ENCODE assay signal across 26 mouse cellular contexts in the genomic region with DNA sequence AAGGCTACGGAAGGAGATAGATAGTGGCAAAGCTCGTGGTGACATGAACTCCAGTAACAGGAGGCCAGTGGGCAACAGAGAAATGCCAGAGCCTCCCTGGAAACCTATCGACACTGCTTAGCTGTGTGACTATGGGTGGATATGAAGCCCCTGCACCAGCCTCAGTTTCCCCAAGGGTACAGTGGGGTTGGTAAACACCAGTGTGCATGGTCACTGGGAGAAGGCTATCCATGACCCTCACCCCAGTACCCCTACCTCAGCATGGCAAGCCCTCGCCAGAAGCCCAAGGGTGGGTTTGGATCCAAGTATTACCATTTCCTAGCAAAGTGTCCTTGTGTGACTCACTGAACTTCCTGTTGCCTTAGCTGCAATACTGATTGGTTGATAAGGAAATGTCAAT. TPM values are rescaled to one million over a fixed set of nuclear protein-coding genes. Genes with fewer than 3 reads are reported as not detected.
A peak's percentile ranks its signal among the peaks of the same experiment; 100 is the strongest.
DNase-seq lines count a peak whose midpoint lies in the region; ATAC-seq and TF ChIP-seq lines count a peak whose summit lies in the region.
"Had no signal": no experiment of that assay in that cellular context is flagged by ENCODE, and none has a peak within 500 bp of the region (broad histone marks: within the 10 kb centered on the region; RNA-seq: fewer than 3 reads in every experiment).

No protein-coding gene starts in this region.

- no peak overlapping the region for H3K9ac ChIP-seq in heart, adult 2 months (ENCODE audit: low read depth, low read length)
- no peak overlapping the region for H3K9ac ChIP-seq in neural tube, embryonic 15.5 days (replicated peaks)
- H3K9ac ChIP-seq: embryonic facial prominence, embryonic 13.5 days; forebrain, embryonic 12.5 days; heart, embryonic 12.5 days; heart, embryonic 15.5 days; hindbrain, embryonic 14.5 days had no signal

- no peaks in the 10 kb centered on the region for H3K79me2 ChIP-seq in heart, adult 2 months (replicated peaks; ENCODE audit: control insufficient read depth, insufficient read depth, low read length)

- ATAC-seq in megakaryocyte, adult 5-6 weeks (ENCODE audit: poor library complexity, severe bottlenecking) = no peak
- no peak for ATAC-seq in neural tube, embryonic 15.5 days (ENCODE audit: low FRiP score)
- ATAC-seq: activated CD4-positive, CD25-positive, alpha-beta regulatory T cell, adult 4 months; forebrain, embryonic 16.5 days; hindbrain, postnatal 0 days; inflammation-experienced regulatory T-cells, adult 6 months; intestine, embryonic 16.5 days had no signal

- no peak for DNase-seq in heart, adult 2 months
- DNase-seq in heart, adult 18-20 months = no peak
- DNase-seq in embryonic facial prominence, embryonic 10.5 days (ENCODE audit: low spot score) = no peak
- DNase-seq in layer of hippocampus, adult 8-10 months (ENCODE audit: low spot score in 2 of 2) = no peak
- DNase-seq: adrenal gland, adult 8-10 months; adrenal gland, postnatal 25 days; cerebellum, adult 18-20 months; cerebellum, adult 9-10 months; cerebellum, postnatal 14 days; gastrocnemius, postnatal 25 days; heart, postnatal 10 days; heart, postnatal 4 days had no signal

- no peak for TF ChIP-seq EP300 in heart, adult 2 months (IDR thresholded peaks at IDR 0.05; ENCODE audit: insufficient read depth, low read depth, low read length)

- TF ChIP-seq CTCF in heart, adult 2 months (IDR thresholded peaks at IDR 0.05) = no peak

- WGBS in heart, adult 2 months = 74% methylated on average over 4 of the region's 4 CpGs
- WGBS in embryonic facial prominence, embryonic 10.5 days = 90% methylated on average over 4 of the region's 4 CpGs
- 93% methylated on average over 4 of the region's 4 CpGs for WGBS in neural tube, embryonic 15.5 days

- no peak overlapping the region for H3K4me3 ChIP-seq in heart, adult 2 months
- H3K4me3 ChIP-seq in megakaryocyte, embryonic 14.5 days (replicated peaks) = peak overlapping the region; percentile 48
- H3K4me3 ChIP-seq in embryonic facial prominence, embryonic 10.5 days = no peak overlapping the region
- no peak overlapping the region for H3K4me3 ChIP-seq in neural tube, embryonic 15.5 days (replicated peaks)
- H3K4me3 ChIP-seq: embryonic facial prominence, embryonic 13.5 days; erythroblast, embryonic 14.5 days; forebrain, embryonic 12.5 days; heart, embryonic 12.5 days; heart, embryonic 15.5 days had no signal

- intact Hi-C loops in heart, adult 2 months (cut with DNase I) = loop anchor here (1.0 to 5.0 kb wide), 3 partner anchors 39 to 84 kb away; no protein-coding TSS in a partner anchor

- H3K27me3 ChIP-seq in heart, adult 2 months (ENCODE audit: control insufficient read depth, insufficient read depth, low read length) = no peaks in the 10 kb centered on the region
- H3K27me3 ChIP-seq in megakaryocyte, embryonic 14.5 days (replicated peaks) = peaks cover 7% of the 10 kb centered on the region
- H3K27me3 ChIP-seq in embryonic facial prominence, embryonic 10.5 days (replicated peaks; ENCODE audit: low read depth, poor library complexity, severe bottlenecking) = peaks cover 10% of the 10 kb centered on the region; the same call in 1 of the 2 replicates
- no peaks in the 10 kb centered on the region for H3K27me3 ChIP-seq in neural tube, embryonic 15.5 days (replicated peaks)
- H3K27me3 ChIP-seq: embryonic facial prominence, embryonic 13.5 days; forebrain, embryonic 12.5 days; heart, embryonic 12.5 days; heart, embryonic 15.5 days had no signal

- peaks cover 18% of the 10 kb centered on the region for H3K36me3 ChIP-seq in heart, adult 2 months (ENCODE audit: control insufficient read depth, insufficient read depth, low read length)
- H3K36me3 ChIP-seq in megakaryocyte, embryonic 14.5 days (replicated peaks; ENCODE audit: low read length) = no peaks in the 10 kb centered on the region
- no peaks in the 10 kb centered on the region for H3K36me3 ChIP-seq in embryonic facial prominence, embryonic 10.5 days (replicated peaks)
- no peaks in the 10 kb centered on the region for H3K36me3 ChIP-seq in neural tube, embryonic 15.5 days
- H3K36me3 ChIP-seq: embryonic facial prominence, embryonic 13.5 days; forebrain, embryonic 12.5 days; heart, embryonic 12.5 days; heart, embryonic 15.5 days had no signal

- TF ChIP-seq POLR2A in heart, adult 2 months (IDR thresholded peaks at IDR 0.05; ENCODE audit: insufficient read depth, low read depth, low read length) = no peak

- no peaks in the 10 kb centered on the region for H3K9me3 ChIP-seq in megakaryocyte, embryonic 14.5 days
- H3K9me3 ChIP-seq in embryonic facial prominence, embryonic 10.5 days = no peaks in the 10 kb centered on the region
- no peaks in the 10 kb centered on the region for H3K9me3 ChIP-seq in neural tube, embryonic 15.5 days (replicated peaks)
- H3K9me3 ChIP-seq: embryonic facial prominence, embryonic 13.5 days; forebrain, embryonic 12.5 days; heart, embryonic 12.5 days; heart, embryonic 15.5 days had no signal

- peaks cover 45% of the 10 kb centered on the region for H3K4me1 ChIP-seq in heart, adult 2 months (ENCODE audit: control insufficient read depth, insufficient read depth, low read length)
- H3K4me1 ChIP-seq in megakaryocyte, embryonic 14.5 days = peaks cover 79% of the 10 kb centered on the region
- peaks cover 49% of the 10 kb centered on the region for H3K4me1 ChIP-seq in embryonic facial prominence, embryonic 10.5 days
- H3K4me1 ChIP-seq in neural tube, embryonic 15.5 days = 0 out of 2 replicates have a peak, but pooled peaks cover 4% of the 10 kb centered on the region

- no peak overlapping the region for H3K4me2 ChIP-seq in neural tube, embryonic 15.5 days
- H3K4me2 ChIP-seq: embryonic facial prominence, embryonic 13.5 days; forebrain, embryonic 12.5 days; heart, embryonic 12.5 days; heart, embryonic 15.5 days; hindbrain, embryonic 14.5 days had no signal

- peak overlapping the region; percentile 93 for H3K27ac ChIP-seq in heart, adult 2 months
- 0 out of 2 replicates have a peak overlapping the region, but pooled peaks have one; percentile 44 for H3K27ac ChIP-seq in embryonic facial prominence, embryonic 10.5 days (replicated peaks)
- H3K27ac ChIP-seq in neural tube, embryonic 15.5 days (replicated peaks) = no peak overlapping the region
- H3K27ac ChIP-seq: embryonic facial prominence, embryonic 13.5 days; forebrain, embryonic 12.5 days; heart, embryonic 15.5 days; hindbrain, embryonic 14.5 days; hindbrain, postnatal 0 days had no signal

RNA-seq across cellular contexts. Expression of a gene that starts 58.5 kb away (rescaled TPM):
- total RNA-seq in heart, adult 2 months (2021) = 100 to 1,000 TPM; 163 to 193 TPM
- polyA plus RNA-seq in heart, adult 2 months (2012; rRNA removed) = 184 and 194 TPM in 2 replicates
- total RNA-seq in heart, adult 18-20 months (2021) = 100 to 1,000 TPM; 165 to 172 TPM
- 146 and 207 TPM in 2 replicates for polyA plus RNA-seq in megakaryocyte, embryonic 14.5 days (2012; ENCODE audit: insufficient read depth, low replicate concordance)
- total RNA-seq in megakaryocyte, adult 5-6 weeks (2015) = 107 and 120 TPM in 2 replicates
- total RNA-seq in megakaryocyte, adult 5-6 weeks (2017) = 55.4 and 60.5 TPM in 2 replicates
- 24.8 and 26.4 TPM in 2 replicates for polyA plus RNA-seq in embryonic facial prominence, embryonic 10.5 days (2016; fragmentation: Nextera tagmentation; extraction: Ambion mirVana)
- 100 to 1,000 TPM; 285 to 368 (median 321) TPM for total RNA-seq in layer of hippocampus, adult 8-10 months (2022)
- 77.0 and 91.1 TPM in 2 replicates for polyA plus RNA-seq in neural tube, embryonic 15.5 days (2015; fragmentation: Nextera tagmentation; extraction: Ambion mirVana)
